Mouse (Mus musculus): ENCODE measurements around the gene Herc4.

Gene Herc4

DNA sequence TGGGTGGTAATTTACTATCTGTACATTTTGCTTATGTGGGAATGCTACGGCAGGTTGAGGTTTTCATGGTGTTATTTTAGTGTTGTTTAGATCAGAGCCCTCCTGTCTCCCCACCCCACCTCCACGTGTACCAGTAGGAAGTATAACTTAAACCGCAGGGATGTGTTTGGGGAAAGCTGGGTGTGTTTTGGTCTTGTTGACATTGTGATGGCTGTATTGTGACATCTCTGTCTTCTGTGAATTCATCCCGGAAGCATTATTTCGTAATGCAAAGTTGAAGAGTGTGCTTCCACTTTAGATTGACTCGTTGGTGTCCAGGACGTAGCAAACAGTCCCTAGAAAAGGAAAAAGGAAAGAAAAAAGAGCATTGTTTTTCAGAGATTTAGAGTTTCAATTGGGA is 3.8 kb downstream of the Herc4 start:
- no peak for DNase-seq (ENCODE audit: low read depth, low spot score)

DNA sequence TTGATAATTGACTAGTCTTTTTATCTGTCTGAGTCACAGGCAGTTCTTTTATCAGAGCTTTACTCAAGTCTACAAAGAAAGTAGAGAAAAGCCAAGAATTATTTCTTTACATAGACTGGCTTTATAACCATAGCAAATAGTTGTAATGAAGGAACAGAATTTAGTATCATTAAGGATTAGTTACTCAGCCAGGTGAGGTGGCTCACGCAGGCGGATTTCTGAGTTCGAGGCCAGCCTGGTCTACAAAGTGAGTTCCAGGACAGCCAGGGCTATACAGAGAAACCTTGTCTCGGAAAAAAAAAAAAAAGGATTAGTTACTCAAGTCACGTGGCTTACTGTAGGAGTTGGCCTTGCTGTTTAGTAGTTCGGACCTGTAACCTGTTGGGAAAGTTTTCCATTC is 4.8 kb downstream of the Herc4 start:
- DNase-seq (ENCODE audit: low read depth, low spot score), result no peak

DNA sequence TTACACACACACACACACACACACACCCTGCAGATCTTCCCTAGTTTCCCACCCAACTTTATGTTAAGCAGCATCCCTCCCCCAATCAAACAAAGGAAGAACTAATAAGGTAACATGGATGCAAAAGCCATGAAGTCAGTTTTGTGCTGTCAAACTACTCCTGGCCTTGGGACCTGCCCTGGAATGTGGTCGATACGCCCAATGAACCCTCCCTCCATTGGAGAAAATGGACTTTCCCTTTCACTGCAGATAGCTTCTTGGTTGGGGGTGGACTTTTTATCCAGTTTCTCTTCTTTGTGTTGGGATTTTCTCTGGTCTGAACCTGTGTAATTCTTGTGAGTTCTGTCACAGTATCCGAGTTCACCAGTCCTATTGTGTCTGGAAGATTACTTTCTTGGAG is 15.1 kb downstream of the Herc4 start:
- DNase-seq (ENCODE audit: low read depth, low spot score), result no peak

DNA sequence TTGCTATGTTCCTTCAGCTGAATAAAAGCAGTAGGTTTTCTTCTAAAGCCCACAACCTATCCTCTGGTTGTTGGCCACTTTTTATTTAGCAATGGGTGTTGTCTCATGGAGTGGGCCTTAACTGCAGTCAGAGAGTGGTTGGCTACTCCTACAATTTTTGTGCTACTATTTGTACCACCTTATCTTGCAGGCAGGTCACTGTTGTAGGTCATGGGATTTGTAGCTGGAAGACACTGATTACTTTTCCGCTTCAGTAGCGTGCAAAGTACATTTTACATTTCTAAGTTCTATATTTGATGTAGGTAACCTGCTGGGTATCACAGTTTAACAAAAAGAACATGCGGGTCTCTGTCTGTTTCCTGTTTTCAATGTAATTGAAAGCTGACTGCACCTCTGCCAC is 15.7 kb downstream of the Herc4 start:
- no peak for DNase-seq (ENCODE audit: low read depth, low spot score)

DNA sequence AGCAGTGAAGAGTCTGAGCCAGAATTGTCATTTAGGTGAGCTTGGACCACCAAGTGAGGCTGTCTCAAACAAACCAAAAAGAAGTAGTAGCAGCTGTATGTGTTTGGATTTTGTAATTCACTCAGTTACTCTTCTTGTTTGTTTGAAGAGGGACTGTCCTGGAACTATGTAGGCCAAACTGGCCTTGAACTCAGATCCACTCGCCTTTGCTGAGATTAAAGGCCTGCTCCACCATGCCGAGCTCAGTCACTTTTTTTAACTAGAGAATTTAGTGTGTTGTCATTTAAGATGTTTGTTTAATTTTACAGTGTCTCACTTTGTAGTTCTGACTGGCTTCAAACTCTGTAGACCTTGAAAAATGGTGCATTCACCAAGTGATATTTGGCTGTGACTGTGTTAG is 24.3 kb downstream of the Herc4 start:
- no peak for DNase-seq (ENCODE audit: low read depth, low spot score)

DNA sequence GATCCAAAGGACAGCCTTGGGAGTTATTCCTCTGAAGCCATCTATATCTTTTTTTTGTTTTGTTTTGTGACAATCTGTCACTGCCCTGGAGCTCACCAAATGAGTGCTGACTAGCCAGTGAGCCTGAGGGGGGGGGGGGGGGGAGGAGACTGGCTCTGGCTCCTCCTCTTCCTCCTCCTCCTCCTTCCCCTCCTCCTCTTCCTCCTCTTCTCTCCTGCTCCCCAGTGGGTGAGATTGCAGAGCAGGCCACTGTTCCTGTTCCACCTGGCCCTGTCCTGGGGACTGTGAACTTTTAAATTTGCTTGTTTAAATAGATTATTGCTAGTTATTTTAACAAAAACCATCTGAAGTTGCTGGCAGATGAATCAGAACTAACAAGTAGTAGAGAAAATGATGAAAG is 28.8 kb downstream of the Herc4 start:
- DNase-seq (ENCODE audit: low read depth, low spot score), result no peak

DNA sequence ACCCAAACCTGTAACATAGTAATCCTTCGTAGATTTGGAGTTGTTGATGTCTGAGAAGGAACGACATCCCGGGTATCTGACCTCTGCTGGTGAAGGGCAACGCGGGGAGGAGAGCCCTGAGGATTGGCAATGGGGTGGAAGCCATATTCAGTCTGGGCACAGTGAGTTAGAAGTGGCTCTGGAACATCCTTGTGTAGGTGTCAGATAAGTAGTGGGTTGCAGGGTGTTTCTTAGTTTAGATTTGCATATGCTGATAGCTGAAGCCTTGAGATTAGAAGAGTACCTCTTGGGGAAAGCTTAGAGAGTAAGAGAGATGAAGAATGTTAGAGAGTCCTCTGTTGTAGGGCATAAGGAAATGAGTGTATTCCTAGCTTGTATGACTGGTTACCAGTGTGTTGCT is 29.3 kb downstream of the Herc4 start:
- no peak for DNase-seq (ENCODE audit: low read depth, low spot score)

DNA sequence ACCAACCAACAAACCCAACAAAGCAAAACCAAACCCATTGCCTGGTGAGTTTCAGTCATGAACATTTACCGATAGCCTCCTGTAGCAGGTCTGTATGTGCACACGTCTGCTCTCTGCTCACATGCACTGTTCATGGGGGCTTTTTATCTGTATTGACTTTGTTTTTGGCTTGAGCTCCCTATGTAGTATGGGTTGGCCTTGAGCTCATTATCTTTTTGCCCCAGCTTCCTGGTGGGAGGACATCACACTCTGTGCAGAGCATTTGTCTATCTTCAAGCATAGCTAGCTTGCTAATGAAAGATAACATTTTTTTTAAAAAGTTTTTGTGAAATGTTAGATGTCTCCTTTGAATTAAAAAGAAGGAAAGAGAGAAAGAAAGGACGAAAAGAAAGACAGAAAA is 33.4 kb downstream of the Herc4 start:
- no peak for DNase-seq (ENCODE audit: low read depth, low spot score)

DNA sequence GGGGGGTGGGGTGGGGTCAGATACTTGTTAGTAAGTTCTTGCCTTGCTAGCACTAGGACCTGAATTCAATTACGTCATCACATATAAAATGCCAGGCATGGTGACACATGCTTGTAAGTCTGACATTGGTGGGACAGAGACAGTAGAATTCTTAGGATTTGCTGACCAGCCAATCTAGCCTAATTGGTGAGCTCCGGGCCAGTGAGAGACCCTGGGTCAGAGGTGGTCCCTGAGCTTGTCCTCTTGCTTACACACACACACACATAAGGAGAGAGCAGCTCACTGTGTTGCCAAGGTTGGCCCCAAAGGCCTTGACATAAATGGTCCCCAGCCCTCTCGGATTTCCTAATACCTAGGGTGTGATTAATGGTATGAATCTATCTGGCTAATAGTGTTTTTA is 36.2 kb downstream of the Herc4 start:
- no peak for DNase-seq (ENCODE audit: low read depth, low spot score)

DNA sequence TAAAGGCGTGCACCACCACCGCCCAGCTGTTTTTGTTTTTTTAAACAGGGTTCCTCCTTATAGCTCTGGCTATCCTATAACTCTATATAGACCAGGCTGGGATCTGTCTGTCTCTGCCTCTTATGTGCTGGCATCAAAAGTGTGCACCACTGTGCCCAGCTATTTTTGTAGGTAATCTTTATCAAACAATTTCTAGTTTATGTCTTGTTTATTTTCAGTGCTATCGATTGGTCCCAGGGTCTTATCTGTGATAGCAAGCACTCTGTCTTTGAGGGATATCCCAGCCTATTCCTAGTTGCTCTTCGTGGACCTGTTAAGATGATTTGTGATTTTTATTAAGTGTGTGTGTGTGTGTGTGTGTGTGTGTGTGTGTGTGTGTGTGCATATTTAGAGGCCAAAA is 38.8 kb downstream of the Herc4 start:
- DNase-seq (ENCODE audit: low read depth, low spot score), result no peak

DNA sequence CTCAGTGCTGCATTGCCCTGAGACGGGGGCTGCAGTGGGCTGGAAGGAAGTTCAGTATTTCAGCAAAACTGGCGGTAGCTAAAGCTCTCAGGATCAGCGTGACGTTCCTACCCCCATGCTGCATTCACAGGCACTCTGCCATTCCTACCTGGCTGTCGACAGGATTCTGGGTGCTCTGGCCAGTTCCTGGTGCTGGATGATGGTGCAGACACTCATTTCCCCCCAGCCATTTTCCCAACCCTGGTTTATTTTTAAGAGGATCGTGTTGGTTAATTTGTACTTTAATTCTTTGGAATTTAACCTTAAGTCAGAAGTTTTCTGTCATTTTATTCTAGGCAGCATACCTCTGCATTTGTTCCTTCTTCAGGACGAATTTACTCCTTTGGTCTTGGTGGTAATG is 39.2 kb downstream of the Herc4 start:
- DNase-seq (ENCODE audit: low read depth, low spot score), result no peak

DNA sequence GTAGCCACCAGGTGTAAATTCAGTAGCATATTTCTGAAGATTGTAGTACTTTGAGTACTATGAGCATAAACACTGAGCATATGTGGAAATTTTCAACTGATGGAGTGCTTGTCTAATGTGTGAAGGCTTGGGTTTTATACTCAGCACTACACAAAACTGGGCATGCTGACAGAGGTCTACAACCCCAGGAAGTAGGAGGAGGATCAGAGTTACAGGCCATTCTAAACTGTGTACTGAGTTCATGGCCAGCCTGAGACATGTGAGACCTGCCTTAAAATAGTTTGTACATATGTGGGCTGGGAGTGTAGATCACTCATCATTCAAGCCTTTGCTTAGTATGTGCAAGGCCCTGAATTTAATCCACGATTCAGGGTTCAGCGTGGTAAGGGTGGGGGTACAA is 58.7 kb downstream of the Herc4 start:
- no peak for DNase-seq (ENCODE audit: low read depth, low spot score)

DNA sequence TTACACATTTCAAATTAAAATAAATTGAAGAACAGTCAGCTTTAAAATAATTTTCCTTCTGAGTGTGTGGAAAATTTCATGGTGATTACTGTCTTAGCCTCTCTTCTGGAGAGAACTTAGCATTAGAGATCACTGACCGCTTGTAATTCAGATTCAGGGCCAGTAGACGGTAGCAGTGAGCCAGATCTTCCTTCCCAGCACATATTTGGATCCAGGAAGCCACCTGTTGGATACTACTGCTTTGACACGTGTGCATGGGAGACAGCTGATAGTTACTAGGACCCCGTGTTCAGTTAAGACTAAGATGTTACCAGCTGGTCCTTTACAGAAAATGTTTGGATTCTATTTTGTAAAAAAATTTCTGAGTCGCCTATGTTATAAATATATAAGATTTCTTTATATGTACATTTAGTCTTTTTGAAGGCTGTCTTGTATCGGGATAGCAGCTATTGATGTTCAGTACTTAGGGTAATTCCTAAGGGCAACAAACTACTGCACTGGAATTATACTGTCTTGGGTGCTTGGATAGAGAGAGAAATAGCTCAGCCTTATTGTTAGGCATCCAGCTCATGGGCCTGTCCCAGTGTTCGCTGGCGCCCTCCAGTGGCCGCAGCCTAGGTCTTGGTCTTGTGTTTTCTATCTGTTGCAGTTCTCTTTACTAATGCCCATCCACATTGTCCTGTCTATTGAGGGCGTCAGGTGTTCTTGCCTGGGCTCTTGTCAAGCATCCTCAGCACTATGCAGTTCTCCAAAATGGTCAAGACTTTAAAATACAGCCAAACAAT is 65.2 kb downstream of the Herc4 start:
- peak; percentile 46 for DNase-seq (ENCODE audit: low read depth, low spot score)

DNA sequence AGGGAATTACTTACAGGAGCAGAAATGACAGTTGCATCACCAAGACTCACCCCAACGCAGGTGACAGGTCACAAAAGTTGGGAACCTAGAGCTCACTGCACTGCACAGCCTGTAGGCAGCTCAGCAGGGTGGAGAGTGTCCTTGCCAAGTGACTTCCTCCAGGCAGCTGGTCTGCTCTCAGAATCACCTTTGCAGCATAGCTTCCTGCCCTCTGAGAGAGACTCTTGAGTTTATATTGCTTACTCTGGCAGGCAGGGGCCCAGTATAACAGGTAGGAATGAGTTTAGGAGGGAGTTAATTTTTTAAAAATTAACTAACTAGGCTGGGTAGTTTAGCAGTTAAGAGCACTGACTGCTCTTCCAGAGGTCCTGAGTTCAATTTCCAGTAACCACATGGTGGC is 70.1 kb downstream of the Herc4 start:
- DNase-seq (ENCODE audit: low read depth, low spot score), result no peak

DNA sequence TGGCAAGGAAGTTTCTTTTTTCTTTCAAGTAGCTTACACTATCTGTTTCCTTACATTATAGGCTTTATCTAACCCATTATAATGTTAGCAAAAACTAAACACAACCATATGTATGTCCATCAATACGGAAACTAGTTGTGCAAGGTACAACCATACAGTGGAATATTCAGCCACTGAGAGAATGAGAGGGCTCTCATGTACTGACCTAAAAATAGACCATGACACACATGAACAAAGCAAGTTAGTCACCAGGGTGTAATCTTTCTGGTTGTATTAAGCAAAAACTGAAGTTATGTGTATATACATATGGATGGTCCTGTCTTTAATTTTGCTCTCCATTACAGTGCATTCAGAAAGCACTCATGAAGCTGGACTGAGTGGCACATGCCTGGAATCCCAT is 83.5 kb downstream of the Herc4 start:
- no peak for DNase-seq (ENCODE audit: low read depth, low spot score)

DNA sequence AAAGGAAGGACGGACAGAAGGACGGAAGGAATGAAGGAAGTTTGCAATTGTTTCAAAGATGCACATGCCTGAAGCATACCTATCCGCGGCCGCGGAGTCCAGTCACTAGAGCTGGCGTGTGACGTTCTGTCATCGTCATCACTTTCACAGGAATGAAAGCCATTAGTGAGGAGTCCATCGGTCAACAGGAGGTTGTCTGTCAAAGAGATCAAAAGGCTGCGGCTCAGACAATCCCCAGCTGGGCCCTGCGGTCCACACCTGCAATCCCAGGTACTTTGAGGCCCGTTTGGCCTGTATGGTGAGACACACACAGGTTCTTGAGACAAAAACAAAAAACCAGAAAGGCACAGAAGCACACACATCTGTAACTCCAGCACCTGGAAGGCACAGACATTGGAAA is 93.3 kb downstream of the Herc4 start:
- no peak for DNase-seq (ENCODE audit: low read depth, low spot score)

DNA sequence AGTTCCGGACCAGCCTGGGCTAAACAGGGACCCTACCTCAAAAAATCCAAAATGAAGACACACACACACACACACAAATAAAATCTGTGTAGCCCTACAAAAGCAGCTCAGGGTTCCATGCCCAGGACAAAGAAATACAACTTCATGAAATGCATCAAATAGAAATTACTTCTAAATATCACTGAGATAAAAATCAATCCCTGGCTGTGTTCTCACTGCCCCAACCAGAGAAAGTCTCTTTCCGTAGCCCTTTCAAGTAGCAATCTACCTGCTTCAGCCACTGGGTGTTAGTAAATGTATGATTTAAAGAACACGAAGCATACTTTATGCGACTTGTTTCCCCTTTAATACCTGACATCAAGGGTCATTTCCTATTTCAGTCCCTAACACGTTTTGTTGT is 93.7 kb downstream of the Herc4 start:
- DNase-seq (ENCODE audit: low read depth, low spot score), result no peak

DNA sequence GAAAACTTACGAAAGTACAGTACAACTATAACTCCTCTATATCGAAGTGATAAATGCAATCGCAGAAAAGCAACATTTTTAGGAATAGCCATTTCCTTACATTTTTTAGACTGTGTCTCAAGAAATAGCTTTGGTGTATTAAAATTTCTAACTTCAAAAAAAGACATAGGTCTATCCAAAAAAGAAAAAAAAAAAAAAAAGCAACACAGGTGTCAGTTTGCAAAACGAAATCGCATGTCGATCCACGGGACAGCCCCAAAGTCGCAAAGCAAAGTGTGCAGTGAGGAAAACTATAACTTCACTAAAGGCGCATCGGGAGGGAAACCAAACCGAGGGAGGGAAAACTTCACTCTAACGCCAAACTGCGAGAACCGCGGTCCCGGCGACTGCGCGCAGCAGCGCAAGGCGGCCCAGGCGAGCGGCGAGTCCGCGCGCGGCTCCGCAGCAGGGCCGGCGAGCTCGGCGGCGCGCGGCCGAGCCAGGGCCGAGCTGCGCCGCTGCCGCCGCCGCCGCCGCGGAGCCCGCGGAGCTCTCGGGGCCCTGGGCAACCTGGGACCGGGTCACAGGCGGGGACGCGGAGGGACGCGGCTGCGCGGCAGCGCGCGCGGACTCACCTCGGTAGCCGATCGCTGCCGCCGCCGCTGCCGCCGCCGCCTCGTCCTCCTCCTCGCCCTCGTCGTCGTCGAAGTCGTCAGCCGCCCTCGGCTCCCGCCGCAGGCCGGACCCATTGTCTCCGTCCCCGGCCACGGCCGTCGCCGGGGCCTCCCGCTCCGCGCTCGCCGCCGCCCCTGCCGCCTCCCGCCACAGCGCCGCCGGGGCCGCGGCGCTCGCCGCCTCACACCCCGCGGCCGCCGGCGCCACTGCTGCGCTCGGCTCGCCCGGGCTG is 94.6 kb downstream of the Herc4 start:
- DNase-seq (ENCODE audit: low read depth, low spot score), result no peak

DNA sequence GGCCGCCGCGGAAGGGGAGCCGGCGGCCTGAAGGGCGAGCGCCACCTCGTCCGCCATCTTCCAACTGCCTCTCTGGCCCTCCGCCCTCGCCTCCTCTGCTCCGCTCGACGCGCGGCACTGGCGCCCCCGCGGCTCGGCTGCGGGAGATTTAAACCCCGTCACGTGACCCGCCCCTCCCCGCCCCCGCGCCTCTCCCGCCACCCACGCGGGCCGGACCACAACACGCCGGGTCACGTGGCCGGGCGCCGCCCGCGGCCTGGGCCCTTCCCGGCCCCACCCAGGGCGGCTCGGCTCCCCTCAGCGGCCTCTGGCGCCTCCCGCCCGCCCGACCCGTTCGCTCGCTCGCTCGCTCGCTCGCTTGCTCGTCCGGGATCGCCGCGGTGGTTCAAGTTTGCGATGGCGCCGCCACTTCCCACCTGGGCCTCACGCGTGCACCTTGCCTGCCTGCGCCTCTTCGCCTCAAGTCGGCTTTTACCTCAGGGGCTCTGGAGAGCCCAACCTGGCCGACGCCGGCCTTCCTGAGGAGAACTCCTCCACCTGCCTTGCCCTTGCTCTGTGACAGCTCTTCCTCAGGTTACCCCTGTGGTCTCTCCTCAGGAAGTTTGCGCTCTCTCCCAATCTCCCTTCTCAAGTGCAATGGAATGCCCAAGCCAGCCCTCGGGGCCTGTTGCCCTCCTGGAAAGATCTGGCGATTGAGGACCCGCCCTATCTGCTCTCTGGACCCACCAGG is 95.5 kb downstream of the Herc4 start:
- peak; percentile 83 for DNase-seq (ENCODE audit: low read depth, low spot score)

DNA sequence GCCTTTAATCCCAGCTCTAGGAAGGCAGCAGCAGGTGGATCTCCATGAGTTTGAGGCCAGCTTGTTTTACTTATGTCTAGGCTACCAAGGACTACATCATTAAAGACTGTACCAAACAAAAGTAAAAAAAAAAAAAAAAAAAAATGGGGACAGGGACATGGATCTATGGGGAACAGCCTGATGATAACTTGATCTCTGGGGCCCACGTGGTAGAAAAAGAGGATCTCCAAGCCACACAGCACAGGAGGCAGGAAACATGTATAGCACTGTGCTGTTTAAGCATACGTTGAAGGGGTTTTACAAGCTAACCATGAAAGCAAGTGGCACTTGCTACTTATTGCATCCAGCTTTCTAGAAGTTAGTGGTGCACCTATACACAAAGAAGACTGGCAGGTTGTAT is 97.7 kb downstream of the Herc4 start:
- no peak for DNase-seq (ENCODE audit: low read depth, low spot score)

DNA sequence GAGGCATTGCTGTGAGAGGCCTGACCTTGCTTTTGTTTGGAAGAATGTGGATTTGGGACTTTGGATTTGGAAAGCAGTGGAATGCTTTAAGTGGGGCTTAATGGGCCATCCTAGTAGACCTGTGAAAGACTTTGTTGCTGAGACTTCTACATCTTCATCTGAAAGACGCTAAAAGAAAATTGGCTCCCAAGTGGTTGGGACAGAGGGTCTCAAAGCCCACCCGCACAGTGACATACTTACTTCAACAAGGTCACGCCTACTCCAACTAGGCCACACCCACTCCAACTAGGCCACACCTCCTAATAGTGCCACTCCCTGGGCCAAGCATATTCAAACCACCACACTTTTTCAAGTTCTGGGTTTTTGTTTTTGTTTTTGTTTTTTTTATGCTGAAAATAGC is 101.1 kb downstream of the Herc4 start:
- DNase-seq (ENCODE audit: low read depth, low spot score), result no peak

DNA sequence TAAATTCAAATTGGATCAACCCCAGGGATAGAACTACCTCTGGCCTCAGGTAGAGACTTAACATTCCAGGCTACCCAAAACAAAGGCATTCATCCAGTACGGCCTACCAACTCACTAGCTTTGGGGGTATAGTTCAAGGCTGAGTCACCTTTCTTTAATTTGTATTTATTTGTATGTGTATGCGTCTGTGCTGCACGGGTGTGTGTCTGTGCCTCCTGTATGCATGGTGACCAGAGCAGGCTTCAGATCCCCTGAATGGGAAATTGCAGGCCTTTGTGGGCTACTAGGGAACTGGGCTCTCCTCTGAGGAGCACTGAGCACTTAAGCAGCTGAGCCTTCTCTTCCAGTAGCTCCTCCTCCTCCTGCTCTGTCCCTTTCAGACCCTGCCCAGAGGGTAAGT is 104.7 kb downstream of the Herc4 start:
- DNase-seq (ENCODE audit: low read depth, low spot score), result no peak

DNA sequence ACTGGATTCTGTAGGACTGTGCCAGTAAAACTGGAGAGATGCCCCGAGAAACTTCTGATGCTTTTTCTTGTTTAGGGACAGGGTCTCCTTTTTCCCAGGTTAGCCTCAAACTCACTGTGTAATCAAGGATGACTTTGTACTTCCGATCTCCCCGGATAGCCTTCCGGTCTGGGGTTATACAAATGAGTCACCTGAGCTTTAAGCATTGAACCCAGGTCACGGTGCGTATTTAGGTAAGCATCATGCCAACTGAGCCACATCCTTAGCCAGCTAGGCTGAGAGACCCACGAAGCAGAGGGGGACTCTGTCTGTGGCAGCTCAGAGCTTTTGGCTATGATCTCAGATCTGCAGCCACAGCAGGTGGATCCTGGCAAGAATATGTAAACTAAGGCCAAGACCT is 107.1 kb downstream of the Herc4 start:
- no peak for DNase-seq (ENCODE audit: low read depth, low spot score)

Measured in retina, adult 2 months (tissue).